Mouse (Mus musculus) ovary, postnatal 14 days (tissue): ENCODE results near the gene Ak8.

ENCODE experiments used
- DNase-seq: peaks from one replicate; pipeline ENCODE4 v3.0.0; 2022; ENCODE audit warnings: low spot score

The Ak8 gene

GRCm38 (mm10) chr2:28730676-28731075 lies 30.7 kb downstream of the Ak8 start:
- no peak for DNase-seq

DNA sequence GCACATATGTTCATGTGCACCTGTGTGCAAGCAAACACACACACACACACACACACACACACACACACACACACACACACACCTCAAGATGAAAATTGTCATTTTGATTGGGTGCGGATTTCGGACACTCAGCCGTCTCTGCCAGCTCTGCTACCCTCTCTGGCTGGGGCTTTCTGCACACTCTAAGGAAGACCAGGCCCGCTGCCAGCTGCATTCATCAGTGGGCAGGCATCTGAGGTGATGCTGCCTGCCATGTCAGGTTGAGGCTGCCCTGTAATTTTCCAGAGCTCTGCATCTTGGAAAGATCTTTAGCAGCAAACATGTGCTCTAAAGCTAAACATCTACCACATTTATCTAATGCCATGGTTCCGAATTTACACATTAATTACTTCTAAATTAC lies 37.1 kb downstream of the Ak8 start:
- DNase-seq: no peak

DNA sequence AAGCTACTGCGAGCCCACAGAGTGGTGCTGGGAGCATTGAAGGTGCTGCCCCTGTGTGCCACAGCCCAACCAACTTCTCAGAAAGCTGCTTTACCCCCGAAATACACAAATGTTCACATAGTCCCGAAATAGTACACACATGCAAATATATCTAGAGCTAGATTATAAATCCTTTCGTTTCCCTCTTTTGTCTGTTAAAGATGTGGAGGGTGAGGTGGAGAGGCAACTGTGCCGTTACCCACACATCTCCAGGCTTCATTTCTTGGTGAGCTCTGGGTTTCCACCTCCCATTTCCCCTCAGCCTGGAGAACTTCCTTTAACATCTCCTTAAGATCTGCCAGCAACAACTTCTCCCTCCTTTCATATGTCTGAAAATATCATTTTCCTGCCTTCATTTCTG lies 40.2 kb downstream of the Ak8 start:
- no peak for DNase-seq

- no peak for DNase-seq
These were observed 42.7 kb downstream of the Ak8 start for GRCm38 (mm10) chr2:28742701-28743100.

- DNase-seq: no peak
These were observed 46.8 kb downstream of the Ak8 start for GRCm38 (mm10) chr2:28746682-28747332.

- DNase-seq: no peak
These were observed 47.7 kb downstream of the Ak8 start for GRCm38 (mm10) chr2:28747705-28748104.

DNA sequence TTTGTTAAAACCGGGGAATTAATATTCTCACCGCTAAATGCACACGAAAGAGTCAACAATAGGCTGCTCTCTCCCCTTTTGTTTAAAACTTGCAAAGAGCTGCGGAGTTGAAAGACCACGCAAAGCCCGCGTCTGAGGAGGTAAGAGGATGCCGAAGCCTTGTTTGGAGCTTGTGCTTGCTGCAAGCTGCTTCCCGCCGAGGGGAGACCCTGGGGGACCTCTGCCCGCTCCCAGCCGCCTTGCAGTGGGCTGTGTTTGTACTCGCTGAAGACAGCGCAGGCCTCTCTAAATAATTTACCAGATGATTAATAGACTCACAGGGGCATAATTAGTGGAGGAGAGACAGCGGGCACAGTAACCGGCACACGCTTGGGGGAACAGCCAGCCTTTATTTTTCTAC lies 51.2 kb downstream of the Ak8 start:
- DNase-seq: no peak

DNA sequence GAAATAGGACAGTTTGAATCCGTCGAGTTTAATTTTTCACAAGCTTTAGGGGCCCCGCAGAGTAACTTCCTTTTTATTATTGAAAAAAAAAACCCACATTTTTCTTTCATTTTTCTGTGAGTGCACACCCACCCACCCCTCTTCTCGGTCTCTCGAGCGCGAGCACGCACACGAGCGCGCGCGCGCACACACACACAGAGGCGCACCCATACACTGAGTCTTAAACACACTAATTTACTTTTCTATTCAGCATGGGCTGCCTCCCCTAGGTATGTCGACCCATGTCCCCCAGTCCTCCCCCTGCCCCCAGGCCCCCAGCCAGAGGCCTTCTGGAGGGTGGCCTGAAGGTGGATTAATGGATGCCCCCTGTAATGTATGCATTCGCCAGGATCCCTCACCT lies 51.7 kb downstream of the Ak8 start:
- no peak for DNase-seq

DNA sequence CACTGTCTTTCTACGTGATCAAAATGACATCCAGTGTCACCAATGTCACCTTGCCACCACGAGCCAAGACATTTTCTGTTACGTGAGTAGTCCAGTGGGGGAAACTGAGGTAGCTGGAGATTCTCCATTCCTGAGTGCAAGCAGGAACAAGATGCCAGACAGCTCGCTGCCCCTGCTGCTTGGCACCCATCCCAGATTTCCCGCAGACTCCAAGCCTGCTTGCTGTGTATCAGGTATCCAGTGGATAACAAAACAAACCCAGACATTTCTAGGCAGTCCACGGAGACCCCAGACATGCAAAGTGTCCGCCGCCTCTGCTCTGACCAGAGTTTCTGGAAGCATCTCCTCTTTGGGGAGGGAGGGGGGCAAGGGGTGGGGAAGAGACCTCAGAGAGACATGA lies 52.4 kb downstream of the Ak8 start:
- no peak for DNase-seq

- peak; percentile 74 for DNase-seq
These were observed 55.5 kb downstream of the Ak8 start for GRCm38 (mm10) chr2:28755451-28755850.

DNA sequence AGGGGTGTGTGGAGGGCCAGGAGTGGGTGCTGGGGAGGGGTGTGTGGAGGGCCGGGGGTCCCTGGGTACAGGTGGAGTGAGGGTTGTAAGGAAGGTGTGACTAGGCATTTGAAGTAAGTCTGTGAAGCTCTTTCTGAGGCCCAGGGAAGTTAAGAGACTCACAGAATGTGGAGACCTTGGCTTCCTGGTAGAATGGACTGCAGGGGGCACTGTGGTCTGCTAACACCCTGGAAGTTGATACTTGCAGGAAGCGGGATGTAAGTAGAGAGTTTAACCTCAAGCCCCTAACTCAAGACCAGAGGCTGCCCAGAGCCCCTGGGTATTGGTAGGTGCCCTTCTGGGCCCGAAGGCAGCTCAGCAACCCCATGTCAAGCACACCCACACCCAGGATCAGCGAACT lies 56.2 kb downstream of the Ak8 start:
- DNase-seq: peak; percentile 31

DNA sequence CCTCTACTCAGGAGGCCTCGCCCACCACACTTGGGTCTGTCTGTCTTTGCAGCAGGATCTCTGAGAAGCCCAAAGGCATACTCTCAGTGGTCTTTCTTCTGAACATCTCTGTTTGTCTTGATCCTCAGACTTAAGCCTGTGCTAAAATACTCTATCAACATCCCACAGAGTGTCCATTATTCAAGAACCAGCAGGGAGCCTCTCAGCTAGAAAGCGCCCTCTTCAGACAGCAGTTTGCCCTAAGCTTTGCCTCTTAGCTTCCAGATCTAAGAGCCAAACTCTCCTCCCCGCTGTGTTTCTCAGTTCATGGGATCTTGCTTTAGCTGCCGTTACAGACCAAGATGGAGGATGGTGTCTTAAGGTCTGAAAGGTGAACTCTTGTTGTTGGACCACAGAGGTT lies 59.5 kb downstream of the Ak8 start:
- DNase-seq: no peak

- no peak for DNase-seq
These were observed 66.6 kb downstream of the Ak8 start for GRCm38 (mm10) chr2:28766590-28766989.

DNA sequence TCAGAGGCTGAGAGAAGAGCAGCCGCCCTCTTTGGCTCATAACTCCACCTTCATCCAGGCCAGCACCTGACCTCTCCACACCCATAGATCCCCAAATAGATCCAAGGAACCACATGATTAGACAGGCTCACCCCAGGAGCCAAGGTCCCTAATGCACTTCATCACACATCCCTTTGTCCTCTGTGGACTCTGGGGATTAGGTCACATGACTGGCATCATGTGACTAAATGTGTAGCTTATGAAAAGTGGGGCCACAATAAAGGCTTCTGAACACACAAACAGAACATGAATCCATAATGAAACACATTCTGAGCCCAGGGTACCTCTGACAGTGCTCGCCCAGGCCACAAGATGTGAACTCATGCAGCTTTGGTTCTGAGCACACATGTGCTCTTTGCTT lies 67.1 kb downstream of the Ak8 start:
- no peak for DNase-seq

DNA sequence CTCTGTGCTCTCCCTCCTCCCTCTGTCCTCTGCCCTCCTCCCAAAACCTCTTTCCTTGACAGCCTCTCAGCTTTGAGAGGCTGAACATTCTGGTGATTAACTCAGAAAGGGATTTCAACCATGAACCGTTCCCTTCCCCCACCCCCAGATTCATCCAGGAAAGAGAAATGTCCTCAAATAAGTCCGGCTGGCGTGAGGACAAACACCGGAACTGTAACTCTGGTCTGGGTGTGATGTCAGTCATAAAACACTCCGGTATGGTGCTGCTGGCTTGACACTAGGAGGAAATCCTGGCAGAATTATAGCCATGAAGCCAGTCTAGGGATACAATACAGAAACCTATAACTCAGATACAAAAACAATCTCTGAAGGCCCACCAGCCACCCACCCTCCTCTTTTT lies 70.7 kb downstream of the Ak8 start:
- no peak for DNase-seq

GRCm38 (mm10) chr2:28774073-28774472 lies 74.1 kb downstream of the Ak8 start:
- no peak for DNase-seq

- DNase-seq: no peak
These were observed 76.8 kb downstream of the Ak8 start for GRCm38 (mm10) chr2:28776728-28777127.

DNA sequence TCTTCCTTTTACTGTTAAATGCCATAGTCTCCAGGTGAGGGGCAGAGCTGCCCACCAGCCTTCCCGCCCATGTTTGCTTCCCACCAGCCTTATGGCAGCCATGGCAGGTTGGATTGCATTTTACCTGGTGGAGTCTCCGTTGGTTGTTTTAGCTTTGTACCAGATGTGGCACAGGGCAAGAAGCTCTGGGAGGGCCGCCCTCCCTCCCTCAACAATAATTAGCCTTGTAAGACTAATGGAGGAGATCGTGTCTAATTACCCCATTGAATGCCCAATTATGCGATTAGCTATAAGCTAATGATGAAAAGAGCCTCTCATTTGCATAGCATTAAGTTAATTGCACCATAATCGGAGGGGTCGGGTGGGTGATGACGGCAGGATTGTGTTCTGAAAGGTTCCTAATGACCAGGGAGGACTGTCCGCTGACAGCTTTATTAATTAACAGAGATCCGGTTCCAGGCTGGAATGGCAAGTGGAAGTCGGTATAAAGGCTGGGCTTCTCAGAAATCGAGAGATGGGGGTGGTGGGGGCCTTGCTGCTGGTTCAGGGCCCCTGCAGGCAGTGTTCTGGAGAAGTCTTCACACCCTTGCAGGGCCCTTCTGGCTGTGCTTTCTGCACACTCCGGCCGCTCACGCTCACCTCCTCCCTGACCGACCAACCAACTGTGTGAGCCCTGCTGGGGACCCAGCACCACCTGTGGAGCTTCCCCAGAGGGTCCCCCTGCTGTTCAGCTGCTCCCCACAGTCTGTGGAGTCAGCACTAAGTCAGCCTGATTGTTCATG lies 80.2 kb downstream of the Ak8 start:
- DNase-seq: no peak

GRCm38 (mm10) chr2:28781310-28781709 lies 81.3 kb downstream of the Ak8 start:
- no peak for DNase-seq

- DNase-seq: no peak
These were observed 86.5 kb downstream of the Ak8 start for GRCm38 (mm10) chr2:28786355-28787066.

DNA sequence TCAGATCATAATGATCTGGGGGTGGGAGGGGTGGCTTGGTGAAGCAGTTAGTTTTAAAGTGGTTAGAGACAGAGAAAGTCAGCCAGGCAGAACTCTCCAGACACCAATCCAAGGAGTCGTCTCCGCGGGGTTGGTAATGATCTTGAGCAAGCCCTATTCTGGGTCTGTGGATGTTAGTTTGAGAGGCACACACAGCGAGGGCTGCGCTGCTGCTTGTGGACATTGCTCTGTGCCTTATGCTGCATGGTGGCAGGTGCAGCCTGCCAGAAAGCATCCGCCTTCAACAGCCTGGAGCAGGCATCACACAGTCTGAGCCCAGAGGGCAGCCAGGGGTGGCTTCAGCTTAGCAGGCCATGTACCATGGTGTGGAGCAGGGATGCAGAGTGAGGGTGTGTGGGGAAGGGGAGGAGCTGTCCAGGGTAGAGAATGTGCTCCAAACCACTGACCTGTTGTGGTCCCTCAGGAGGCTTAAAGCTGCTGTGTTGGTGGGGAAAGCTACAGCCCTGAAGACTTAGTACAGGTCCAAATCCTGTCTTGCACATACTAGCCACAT lies 87.2 kb downstream of the Ak8 start:
- DNase-seq: no peak

DNA sequence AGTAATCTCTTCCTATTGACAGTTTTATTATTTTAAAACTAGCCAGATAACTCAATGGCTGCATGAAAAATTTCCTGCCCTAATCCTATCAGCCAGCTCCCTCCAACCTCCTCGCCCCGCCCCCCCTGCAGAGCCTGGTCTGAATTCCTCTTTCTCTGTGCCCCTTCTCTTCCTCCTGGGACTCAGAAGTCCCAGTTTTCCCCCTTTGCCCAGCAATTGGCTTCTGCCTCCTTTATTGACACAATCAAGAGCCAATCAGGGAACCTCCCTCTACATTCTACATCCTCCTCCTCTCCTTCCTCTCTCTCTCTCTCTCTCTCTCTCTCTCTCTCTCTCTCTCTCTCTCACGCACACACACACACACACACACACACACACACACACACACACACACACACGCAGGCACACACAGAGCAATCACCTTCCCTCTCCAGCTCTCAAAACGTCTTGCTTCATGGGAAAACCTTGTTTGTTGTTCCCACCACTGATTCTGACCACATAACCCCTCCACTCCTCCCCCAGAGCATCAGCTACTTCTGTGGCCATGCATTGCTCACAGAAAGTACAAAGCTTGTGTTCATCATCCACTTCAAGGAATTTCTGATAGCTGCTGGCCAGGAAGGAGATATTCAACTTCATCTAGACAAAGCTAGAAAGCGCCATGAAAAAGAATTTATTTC lies 93.1 kb downstream of the Ak8 start:
- DNase-seq: peak; percentile 13
